Mouse (Mus musculus) C2C12 (cell line): ENCODE results near the gene Tff3.

Experiments
- CTCF ChIP-seq: IDR thresholded peaks from one replicate; pipeline ENCODE4 v1.5.1; 2011; ENCODE audit not compliant: control insufficient read depth, insufficient read depth, insufficient read length
- MAX ChIP-seq: IDR thresholded peaks from one replicate; pipeline ENCODE4 v1.6.1; 2011; ENCODE audit warnings: mild to moderate bottlenecking, control low read depth
- MYOG ChIP-seq: IDR thresholded peaks from one replicate; pipeline ENCODE4 v1.6.1; 2011; ENCODE audit not compliant: control insufficient read depth, insufficient read length; ENCODE audit errors: extremely low read depth
- USF1 ChIP-seq: IDR thresholded peaks from one replicate; pipeline ENCODE4 v1.6.1; 2011; ENCODE audit warnings: low read depth, mild to moderate bottlenecking, control low read depth, moderate library complexity

DNA sequence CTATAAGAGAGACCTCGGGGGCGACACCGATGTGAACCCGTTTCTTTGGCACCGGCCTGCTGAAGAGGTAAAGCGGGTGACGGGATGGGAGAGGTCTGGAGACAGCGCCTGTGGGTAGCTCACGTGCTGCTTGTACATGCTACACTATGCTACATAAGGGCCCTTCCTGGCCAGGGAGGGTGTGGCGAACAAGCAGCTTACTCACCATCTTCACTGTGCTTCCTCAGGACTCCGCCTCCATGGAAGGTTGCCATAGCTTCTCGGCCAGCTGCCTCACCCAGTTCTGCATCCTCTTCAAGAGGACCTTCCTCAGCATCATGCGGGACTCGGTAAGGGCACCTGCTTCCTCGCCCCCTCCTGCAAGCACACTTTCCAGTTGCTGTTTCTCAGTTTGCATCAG is 21.1 kb downstream of the Tff3 start:
- TF ChIP-seq MYOG = no peak
- TF ChIP-seq USF1 = no peak
- TF ChIP-seq CTCF = no peak
- no peak for TF ChIP-seq MAX
